Mouse (Mus musculus) spleen, adult 2 months (tissue): ENCODE measurements around the gene A130010J15Rik.

Experiments used
- CTCF ChIP-seq: fragments of 200-500 bp; IDR thresholded peaks from 2 replicates; pipeline ENCODE4 v1.5.1; 2011; ENCODE audit warnings: mild to moderate bottlenecking, inconsistent platforms; ENCODE audit not compliant: insufficient read depth, insufficient read length, insufficient replicate concordance; ENCODE audit errors: extremely low read depth
- POLR2A ChIP-seq: fragments of 200-500 bp; IDR thresholded peaks from 2 replicates; pipeline ENCODE4 v1.6.1; 2011; ENCODE audit warnings: low read depth, low read length, inconsistent platforms

GRCm38 (mm10) chr1:193200640-193201382 lies 33.0 kb downstream of the A130010J15Rik start:
- no peak; the same call in 1 of the 2 replicates for TF ChIP-seq POLR2A
- TF ChIP-seq CTCF, result no peak
